Mouse (Mus musculus) layer of hippocampus, adult 8-10 months (tissue): Measurements from ENCODE around the gene Gm14180. TPM values are rescaled to one million over a fixed set of nuclear protein-coding genes. Genes with fewer than 3 reads are reported as not detected.
"Not testable (repeated sequence)": the region's sequence is repeated elsewhere in the genome, so short reads cannot be mapped to it uniquely, and the experiment has no call there.

Experiments
- DNase-seq, 2 experiments: peaks; one replicate each; pipeline ENCODE4 v3.0.0; 2022; ENCODE audit warnings: low spot score in 2 of 2
- total RNA-seq, 4 experiments: library from RNA; stranded (reverse); gene quantifications; 2 replicates each; pipeline ENCODE4 v1.2.4; 2022

Gm14180 gene
- not detected for total RNA-seq

GRCm38 (mm10) chr11:99734190-99734589, at the start of gene Gm14180:
Gm14180 (minus strand) TSS chr11:99734290.
- DNase-seq = no peak

GRCm38 (mm10) chr11:99780604-99781003, 46.5 kb upstream of the Gm14180 start, which contains the start of gene Krtap4-8:
Krtap4-8 (minus strand) TSS chr11:99780704.
- no peak for DNase-seq

GRCm38 (mm10) chr11:99778401-99778800, 44.3 kb upstream of the Gm14180 start:
- DNase-seq = no peak

- DNase-seq = not testable (repeated sequence)
Observed at GRCm38 (mm10) chr11:99772813-99773212, 38.7 kb upstream of the Gm14180 start, which contains the start of gene Gm11595. Gm11595 (minus strand) TSS chr11:99772913.

GRCm38 (mm10) chr11:99768410-99768809, 34.3 kb upstream of the Gm14180 start:
- no peak for DNase-seq

- DNase-seq = no peak
Observed at GRCm38 (mm10) chr11:99758877-99759276, 24.8 kb upstream of the Gm14180 start.

- no peak for DNase-seq
Observed at GRCm38 (mm10) chr11:99743985-99744384, 9.9 kb upstream of the Gm14180 start.

GRCm38 (mm10) chr11:99724061-99724460, 10.0 kb downstream of the Gm14180 start:
- DNase-seq = no peak

GRCm38 (mm10) chr11:99718759-99719158, 15.3 kb downstream of the Gm14180 start:
- no peak for DNase-seq

GRCm38 (mm10) chr11:99690463-99690862, 43.6 kb downstream of the Gm14180 start, which contains the start of gene Gm14190:
Gm14190 (minus strand) TSS chr11:99690740.
- DNase-seq = no peak

GRCm38 (mm10) chr11:99685235-99685634, 48.9 kb downstream of the Gm14180 start:
- DNase-seq = not testable (repeated sequence)

Other genes starting within 250 kb of the Gm14180 start
- not detected for gene Krt23, start 241.2 kb downstream of the Gm14180 start, total RNA-seq
- gene Krt39, start 213.0 kb downstream of the Gm14180 start, total RNA-seq = not detected
- gene Krt40, start 191.1 kb downstream of the Gm14180 start, total RNA-seq = not detected
- gene Krtap3-3, start 183.4 kb downstream of the Gm14180 start, total RNA-seq = not detected
- not detected for gene Krtap3-2, start 177.4 kb downstream of the Gm14180 start, total RNA-seq
- gene Gm11939, start 174.8 kb downstream of the Gm14180 start, total RNA-seq = not detected
- gene Krtap3-1, start 167.7 kb downstream of the Gm14180 start, total RNA-seq = not detected
- not detected for gene Krtap1-5, start 153.3 kb downstream of the Gm14180 start, total RNA-seq
- gene Krtap1-4, start 150.6 kb downstream of the Gm14180 start, total RNA-seq = not detected
- gene Krtap1-3, start 143.0 kb downstream of the Gm14180 start, total RNA-seq = not detected
- gene Krtap9-3, start 136.2 kb downstream of the Gm14180 start, total RNA-seq = not detected
- not detected for gene Gm11938, start 131.0 kb downstream of the Gm14180 start, total RNA-seq
- not detected for gene Gm11937, start 124.1 kb downstream of the Gm14180 start, total RNA-seq
- not detected for gene Krtap2-4, start 119.4 kb downstream of the Gm14180 start, total RNA-seq
- not detected for gene Gm11562, start 113.9 kb downstream of the Gm14180 start, total RNA-seq
- gene Krtap4-1, start 106.1 kb downstream of the Gm14180 start, total RNA-seq = not detected
- not detected for gene Krtap4-2, start 99.2 kb downstream of the Gm14180 start, total RNA-seq
- gene Krtap4-7, start 90.2 kb downstream of the Gm14180 start, total RNA-seq = not detected
- not detected for gene Gm11555, start 84.1 kb downstream of the Gm14180 start, total RNA-seq
- gene Gm11563, start 75.3 kb downstream of the Gm14180 start, total RNA-seq = not detected
- not detected for gene Krtap4-6, start 68.3 kb downstream of the Gm14180 start, total RNA-seq
- gene Gm14190, start 43.5 kb downstream of the Gm14180 start, total RNA-seq = not detected
- gene Gm11595, start 38.6 kb upstream of the Gm14180 start, total RNA-seq = not detected
- not detected for gene Krtap4-8, start 46.4 kb upstream of the Gm14180 start, total RNA-seq
- gene Krtap4-9, start 50.9 kb upstream of the Gm14180 start, total RNA-seq = not detected
- not detected for gene Gm11596, start 59.2 kb upstream of the Gm14180 start, total RNA-seq
- gene Gm11569, start 64.6 kb upstream of the Gm14180 start, total RNA-seq = not detected
- gene Gm11554, start 70.2 kb upstream of the Gm14180 start, total RNA-seq = not detected
- gene Krtap4-13, start 75.6 kb upstream of the Gm14180 start, total RNA-seq = not detected
- gene Gm11564, start 81.4 kb upstream of the Gm14180 start, total RNA-seq = not detected
- not detected for gene 2300003K06Rik, start 103.8 kb upstream of the Gm14180 start, total RNA-seq
- not detected for gene Krtap4-16, start 117.3 kb upstream of the Gm14180 start, total RNA-seq
- gene Gm11568, start 123.6 kb upstream of the Gm14180 start, total RNA-seq = not detected
- gene Gm11559, start 130.2 kb upstream of the Gm14180 start, total RNA-seq = not detected
- gene Krtap9-1, start 139.1 kb upstream of the Gm14180 start, total RNA-seq = not detected
- gene Gm11567, start 144.9 kb upstream of the Gm14180 start, total RNA-seq = not detected
- gene Krtap31-1, start 173.6 kb upstream of the Gm14180 start, total RNA-seq = not detected
- not detected for gene Gm11565, start 180.5 kb upstream of the Gm14180 start, total RNA-seq
- not detected for gene Krtap31-2, start 202.0 kb upstream of the Gm14180 start, total RNA-seq
- not detected for gene Krtap9-5, start 214.2 kb upstream of the Gm14180 start, total RNA-seq
- not detected for gene Krtap29-1, start 244.8 kb upstream of the Gm14180 start, total RNA-seq